Mouse (Mus musculus) MEL (cell line): ENCODE results near the gene Ros1. TPM values are rescaled to one million over a fixed set of nuclear protein-coding genes. Genes with fewer than 3 reads are reported as not detected.
A peak's percentile ranks its signal among the peaks of the same experiment; 100 is the strongest.

Source experiments
- DNase-seq: peaks from one replicate; pipeline ENCODE4 v3.0.0; 2011; ENCODE audit warnings: low read depth, low spot score
- H3K27ac ChIP-seq: 2 replicates; pipeline ENCODE4 v1.5.1; 2012; ENCODE audit warnings: low read depth, mild to moderate bottlenecking, control low read depth, low read length, moderate library complexity; ENCODE audit not compliant: control insufficient read depth
- H3K27me3 ChIP-seq, 2 experiments: fragments of 150-350 bp in 1 of 2; sonication (generic) in 1 of 2; 2 replicates each; pipeline ENCODE4 v1.6.1; 2012; ENCODE audit warnings: low read length in 2 of 2, mild to moderate bottlenecking in 2 of 2, improper control_type of control experiment in 1 of 2, moderate library complexity in 1 of 2; ENCODE audit not compliant: insufficient read depth in 2 of 2, control insufficient read depth in 1 of 2
- H3K36me3 ChIP-seq, 2 experiments: 2 replicates each; pipeline ENCODE4 v1.6.1; 2012 to 2014; ENCODE audit warnings: low read length in 2 of 2, improper control_type of control experiment in 1 of 2, inconsistent platforms in 1 of 2, mild to moderate bottlenecking in 1 of 2; ENCODE audit not compliant: insufficient read depth in 2 of 2, control insufficient read depth in 1 of 2
- H3K4me1 ChIP-seq, 2 experiments: fragments of 150-350 bp in 1 of 2; sonication (generic) in 1 of 2; 2 replicates each; pipeline ENCODE4 v1.6.1; 2012; ENCODE audit warnings: low read length in 2 of 2, improper control_type of control experiment in 1 of 2, mild to moderate bottlenecking in 1 of 2; ENCODE audit not compliant: insufficient read depth in 2 of 2, control insufficient read depth in 1 of 2
- H3K4me3 ChIP-seq, 2 experiments: fragments of 150-350 bp in 1 of 2; sonication (generic) in 1 of 2; 2 replicates each; pipeline ENCODE4 v1.5.1; 2012; ENCODE audit warnings: low read depth in 2 of 2, low read length in 2 of 2, mild to moderate bottlenecking in 2 of 2, moderate library complexity in 2 of 2, control low read depth in 1 of 2, improper control_type of control experiment in 1 of 2; ENCODE audit not compliant: control insufficient read depth in 1 of 2, insufficient read depth in 1 of 2
- H3K79me2 ChIP-seq: 2 replicates; pipeline ENCODE4 v1.6.1; 2012; ENCODE audit warnings: mild to moderate bottlenecking, low read length, moderate library complexity; ENCODE audit not compliant: control insufficient read depth, poor library complexity, insufficient read depth
- H3K9ac ChIP-seq: 2 replicates; pipeline ENCODE4 v1.6.1; 2012; ENCODE audit warnings: low read depth, mild to moderate bottlenecking, control low read depth, low read length, moderate library complexity; ENCODE audit not compliant: control insufficient read depth, poor library complexity, severe bottlenecking
- H3K9me3 ChIP-seq: fragments of 150-350 bp; sonication (generic); replicated peaks from 2 replicates; pipeline ENCODE4 v1.6.1; 2012; ENCODE audit warnings: mild to moderate bottlenecking, low read length, improper control_type of control experiment, moderate library complexity; ENCODE audit not compliant: insufficient read depth
- E2F4 ChIP-seq: IDR thresholded peaks from 2 replicates; pipeline ENCODE4 v1.6.1; 2011; ENCODE audit warnings: low read depth, low read length, improper control_type of control experiment, borderline replicate concordance
- ELF1 ChIP-seq: IDR thresholded peaks from 2 replicates; pipeline ENCODE4 v1.6.1; 2014; ENCODE audit warnings: low read depth, mild to moderate bottlenecking, inconsistent platforms, low read length, improper control_type of control experiment, moderate library complexity
- EP300 ChIP-seq, 2 experiments: IDR thresholded peaks; 2 replicates each; pipeline ENCODE4 v1.6.1; 2011; ENCODE audit warnings: improper control_type of control experiment in 2 of 2, low read length in 2 of 2, low read depth in 1 of 2, mild to moderate bottlenecking in 1 of 2
- ETS1 ChIP-seq: IDR thresholded peaks from 2 replicates; pipeline ENCODE4 v1.6.1; 2012; ENCODE audit warnings: low read depth, mild to moderate bottlenecking, inconsistent platforms, low read length, improper control_type of control experiment, moderate library complexity
- KAT2A ChIP-seq: conservative IDR thresholded peaks from 2 replicates; pipeline ENCODE4 v1.6.1; 2012; ENCODE audit warnings: low read depth, low read length, improper control_type of control experiment, inconsistent platforms
- MAX ChIP-seq: IDR thresholded peaks from 2 replicates; pipeline ENCODE4 v1.6.1; 2011; ENCODE audit warnings: low read length, improper control_type of control experiment
- MEF2A ChIP-seq: IDR thresholded peaks from 2 replicates; pipeline ENCODE4 v1.6.1; 2014; ENCODE audit warnings: low read depth, mild to moderate bottlenecking, inconsistent platforms, low read length, improper control_type of control experiment; ENCODE audit not compliant: poor library complexity, insufficient replicate concordance, severe bottlenecking; ENCODE audit errors: extremely low read depth
- MXI1 ChIP-seq: IDR thresholded peaks from 2 replicates; pipeline ENCODE4 v1.6.1; 2011; ENCODE audit warnings: mild to moderate bottlenecking, low read depth, low read length, improper control_type of control experiment
- MYB ChIP-seq: IDR thresholded peaks from 2 replicates; pipeline ENCODE4 v1.6.1; 2011; ENCODE audit warnings: mild to moderate bottlenecking, low read depth, low read length, improper control_type of control experiment
- MYC ChIP-seq: IDR thresholded peaks from 2 replicates; pipeline ENCODE4 v1.6.1; 2011; ENCODE audit warnings: low read depth, mild to moderate bottlenecking, low read length, improper control_type of control experiment, moderate library complexity
- RAD21 ChIP-seq: IDR thresholded peaks from 2 replicates; pipeline ENCODE4 v1.6.1; 2011; ENCODE audit warnings: mild to moderate bottlenecking, low read depth, low read length, improper control_type of control experiment
- RCOR1 ChIP-seq: IDR thresholded peaks from 2 replicates; pipeline ENCODE4 v1.6.1; 2012; ENCODE audit warnings: low read depth, mild to moderate bottlenecking, inconsistent platforms, low read length, improper control_type of control experiment
- SIN3A ChIP-seq: IDR thresholded peaks from 2 replicates; pipeline ENCODE4 v1.6.1; 2012; ENCODE audit warnings: low read length, improper control_type of control experiment, inconsistent platforms
- TCF12 ChIP-seq: IDR thresholded peaks from 2 replicates; pipeline ENCODE4 v1.6.1; 2014; ENCODE audit warnings: low read depth, mild to moderate bottlenecking, inconsistent platforms, low read length, improper control_type of control experiment, moderate library complexity
- UBTF ChIP-seq: IDR thresholded peaks from 2 replicates; pipeline ENCODE4 v1.6.1; 2012; ENCODE audit warnings: low read depth, mild to moderate bottlenecking, inconsistent platforms, low read length, improper control_type of control experiment, moderate library complexity, borderline replicate concordance; ENCODE audit not compliant: insufficient read depth
- ZC3H11A ChIP-seq: IDR thresholded peaks from 2 replicates; pipeline ENCODE4 v1.6.1; 2012; ENCODE audit warnings: low read depth, mild to moderate bottlenecking, inconsistent platforms, low read length, improper control_type of control experiment
- ZKSCAN1 ChIP-seq: IDR thresholded peaks from 2 replicates; pipeline ENCODE4 v1.6.1; 2012; ENCODE audit warnings: low read depth, mild to moderate bottlenecking, inconsistent platforms, low read length, improper control_type of control experiment, moderate library complexity
- ZNF384 ChIP-seq: IDR thresholded peaks from 2 replicates; pipeline ENCODE4 v1.6.1; 2012; ENCODE audit warnings: low read depth, mild to moderate bottlenecking, inconsistent platforms, low read length, improper control_type of control experiment
- polyA plus RNA-seq, 2 experiments: library from polyadenylated mRNA; stranded (reverse) in 1 of 2; unstranded in 1 of 2; fragments of >175 nt in 1 of 2; fragments of >200 nt in 1 of 2; gene quantifications; 2 replicates each; pipeline versions ENCODE4 v1.2.1 to v1.2.4; 2012; ENCODE audit warnings: low replicate concordance in 2 of 2, low read depth in 1 of 2; ENCODE audit not compliant: insufficient read length in 2 of 2, insufficient read depth in 1 of 2, missing spikeins in 1 of 2
- total RNA-seq: library from RNA; depleted of rRNA; stranded (reverse); fragments of 300-350 nt; gene quantifications from 2 replicates; pipeline ENCODE4 v1.2.3, GENCODE M21; 2012

Ros1 gene
- total and polyA plus RNA-seq, 3 experiments = not detected

GRCm38 (mm10) chr10:52242015-52242414 is 47.0 kb upstream of the Ros1 start:
- Histone ChIP-seq H3K27me3 (no peaks in the 10 kb centered on the region), H3K9me3 (no peaks in the 10 kb centered on the region), H3K4me3 (no peak overlapping the region), H3K9ac (no peak overlapping the region), H3K27ac (no peak overlapping the region), H3K4me1 (no peaks in the 10 kb centered on the region; a peak in 1 of 4 replicates), H3K79me2 (no peaks in the 10 kb centered on the region; the same call in 1 of the 2 replicates), H3K36me3 (no peaks in the 10 kb centered on the region)
- no peak for DNase-seq
- no peak for TF ChIP-seq UBTF
- TF ChIP-seq KAT2A = no peak
- no peak for TF ChIP-seq E2F4
- TF ChIP-seq MEF2A = no peak
- no peak for TF ChIP-seq ETS1
- TF ChIP-seq MYC = no peak
- TF ChIP-seq EP300 (IDR thresholded peaks at IDR 0.05; ENCODE audit: low read depth in 1 of 2, low read length in 2 of 2) = no peak
- no peak for TF ChIP-seq RAD21
- TF ChIP-seq MYB = no peak
- no peak for TF ChIP-seq RCOR1
- TF ChIP-seq MAX = no peak
- TF ChIP-seq ZNF384 = no peak
- no peak for TF ChIP-seq SIN3A

- DNase-seq = no peak
- Histone ChIP-seq H3K4me1 (peaks cover 0 to 5% of the 10 kb centered on the region in 2 experiments; a peak in 2 of 4 replicates), H3K79me2 (peaks cover 7% of the 10 kb centered on the region; the same call in 1 of the 2 replicates), H3K27me3 (no peaks in the 10 kb centered on the region), H3K4me3 (no peak overlapping the region), H3K9ac (no peak overlapping the region), H3K9me3 (no peaks in the 10 kb centered on the region), H3K36me3 (no peaks in the 10 kb centered on the region), H3K27ac (no peak overlapping the region)
- no peak for TF ChIP-seq MEF2A
- no peak for TF ChIP-seq EP300 (IDR thresholded peaks at IDR 0.05; ENCODE audit: low read depth in 1 of 2, low read length in 2 of 2)
- no peak for TF ChIP-seq TCF12
- no peak for TF ChIP-seq RAD21
Measured at GRCm38 (mm10) chr10:52235461-52235860, 40.4 kb upstream of the Ros1 start.

GRCm38 (mm10) chr10:52234654-52234981 is 39.6 kb upstream of the Ros1 start:
- Histone ChIP-seq H3K9me3 (no peaks in the 10 kb centered on the region), H3K27ac (no peak overlapping the region), H3K4me1 (peaks cover 0 to 5% of the 10 kb centered on the region in 2 experiments; a peak in 2 of 4 replicates), H3K4me3 (peak overlapping the region; percentile 71 to 82), H3K36me3 (no peaks in the 10 kb centered on the region), H3K79me2 (peaks cover 7% of the 10 kb centered on the region; the same call in 1 of the 2 replicates), H3K9ac (peak overlapping the region; percentile 78), H3K27me3 (no peaks in the 10 kb centered on the region)
- TF ChIP-seq ELF1 (no peak), RAD21 (no peak), SIN3A (0 out of 2 replicates have a peak, but pooled peaks have one; percentile 47), ZC3H11A (no peak), RCOR1 (0 out of 2 replicates have a peak, but pooled peaks have one; percentile 10), ZKSCAN1 (no peak), MXI1 (peak; percentile 71), MAX (0 out of 2 replicates have a peak, but pooled peaks have one; percentile 18), ETS1 (no peak)
- DNase-seq = no peak
